Mouse (Mus musculus) neural tube, embryonic 14.5 days (tissue): Measurements from ENCODE around the gene Olfr1121. TPM values are rescaled to one million over a fixed set of nuclear protein-coding genes. Genes with fewer than 3 reads are reported as not detected.

Experiments
- polyA plus RNA-seq: library from polyadenylated mRNA; unstranded; fragments of >200 nt; fragmentation: Nextera tagmentation; extraction: Ambion mirVana; gene quantifications from 2 replicates; pipeline ENCODE4 v1.2.1, GENCODE M21; 2014

Gene Olfr1121
- polyA plus RNA-seq, 1 experiment from 2014 or later, result not detected

Other genes starting within 250 kb of the Olfr1121 start
- gene Olfr1110, start 229.6 kb upstream of the Olfr1121 start, polyA plus RNA-seq, result not detected in 2 replicates
- gene Olfr1111, start 217.3 kb upstream of the Olfr1121 start, polyA plus RNA-seq, result not detected in 2 replicates
- not detected in 2 replicates for gene Olfr1112, start 182.1 kb upstream of the Olfr1121 start, polyA plus RNA-seq
- gene Olfr1113, start 160.9 kb upstream of the Olfr1121 start, polyA plus RNA-seq, result not detected in 2 replicates
- gene Olfr1115, start 121.9 kb upstream of the Olfr1121 start, polyA plus RNA-seq, result not detected in 2 replicates
- gene Olfr1116, start 102.4 kb upstream of the Olfr1121 start, polyA plus RNA-seq, result not detected in 2 replicates
- not detected in 2 replicates for gene Olfr1118, start 62.3 kb upstream of the Olfr1121 start, polyA plus RNA-seq
- not detected in 2 replicates for gene Olfr1120, start 15.1 kb upstream of the Olfr1121 start, polyA plus RNA-seq
- not detected in 2 replicates for gene Olfr1122, start 16.0 kb downstream of the Olfr1121 start, polyA plus RNA-seq
- not detected in 2 replicates for gene Olfr1123, start 46.7 kb downstream of the Olfr1121 start, polyA plus RNA-seq
- gene Olfr1124, start 60.4 kb downstream of the Olfr1121 start, polyA plus RNA-seq, result 0.08 and 0.10 TPM in 2 replicates
- not detected in 2 replicates for gene Olfr1126, start 84.1 kb downstream of the Olfr1121 start, polyA plus RNA-seq
- gene Pramel7, start 127.2 kb downstream of the Olfr1121 start, polyA plus RNA-seq, result not detected in 2 replicates
- gene Pramel6, start 136.7 kb downstream of the Olfr1121 start, polyA plus RNA-seq, result not detected in 2 replicates
- not detected in 2 replicates for gene Olfr153, start 161.9 kb downstream of the Olfr1121 start, polyA plus RNA-seq
- not detected in 2 replicates for gene Olfr1128, start 175.6 kb downstream of the Olfr1121 start, polyA plus RNA-seq
- gene Olfr1129, start 204.0 kb downstream of the Olfr1121 start, polyA plus RNA-seq, result not detected in 2 replicates
- gene Olfr1130, start 236.3 kb downstream of the Olfr1121 start, polyA plus RNA-seq, result not detected in 2 replicates